Mouse (Mus musculus): ENCODE data around the gene Sh3rf1. TPM values are rescaled to one million over a fixed set of nuclear protein-coding genes. Genes with fewer than 3 reads are reported as not detected.

The Sh3rf1 gene
- polyA plus RNA-seq, 1 experiment from 2014 or later: 20.8 TPM

DNA sequence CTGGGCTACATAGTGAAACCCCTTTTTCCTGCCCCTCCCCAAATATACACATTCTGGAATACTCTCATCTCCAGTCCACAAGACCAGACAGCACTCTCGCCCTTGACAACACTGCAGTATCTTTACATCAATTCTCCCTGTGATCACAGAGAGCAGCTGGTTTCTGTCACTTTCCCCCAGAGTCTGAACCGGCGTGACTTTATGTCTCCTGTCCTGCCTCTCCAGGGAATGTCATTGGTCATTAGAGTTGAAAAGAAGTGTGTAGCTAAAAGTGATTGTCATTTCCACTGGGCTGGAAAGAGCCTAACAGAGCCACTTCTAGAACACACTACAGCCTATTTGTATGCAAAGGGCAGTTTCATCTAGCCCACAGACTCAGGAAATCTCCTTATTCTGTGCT is 220.7 kb downstream of the Sh3rf1 start:
- H3K27me3 ChIP-seq (replicated peaks): no peaks in the 10 kb centered on the region
- no peak overlapping the region for H3K9ac ChIP-seq (replicated peaks)
- no peak overlapping the region for H3K4me3 ChIP-seq (replicated peaks)
- peaks cover 14% of the 10 kb centered on the region for H3K4me1 ChIP-seq
- H3K4me2 ChIP-seq: no peak overlapping the region
- 34% methylated on average over 3 of the region's 3 CpGs for WGBS
- H3K27ac ChIP-seq (replicated peaks): no peak overlapping the region
- H3K36me3 ChIP-seq: no peaks in the 10 kb centered on the region
- H3K9me3 ChIP-seq (replicated peaks): no peaks in the 10 kb centered on the region
- ATAC-seq (ENCODE audit: low FRiP score): no peak

Other genes starting within 250 kb of the Sh3rf1 start
- gene Clcn3, start 240.6 kb upstream of the Sh3rf1 start, polyA plus RNA-seq (2015; fragmentation: Nextera tagmentation; extraction: Ambion mirVana): 62.7 and 69.3 TPM in 2 replicates
- 27.8 and 29.3 TPM in 2 replicates for gene Nek1, start 230.7 kb upstream of the Sh3rf1 start, polyA plus RNA-seq (2015; fragmentation: Nextera tagmentation; extraction: Ambion mirVana)